Mouse (Mus musculus): ENCODE data around the gene Kcnh4.

GRCm38 (mm10) chr11:100761547-100762045 lies 1.9 kb upstream of the Kcnh4 start:
- TF ChIP-seq CTCF (IDR thresholded peaks at IDR 0.05; ENCODE audit: control insufficient read depth, insufficient read depth, insufficient read length) (peak; percentile 56), USF1 (IDR thresholded peaks at IDR 0.05; ENCODE audit: low read depth) (no peak), MYOG (IDR thresholded peaks at IDR 0.05; ENCODE audit: control insufficient read depth, extremely low read depth, insufficient read length) (no peak), FOSL1 (IDR thresholded peaks at IDR 0.05; ENCODE audit: insufficient read depth, low read length, poor library complexity, severe bottlenecking) (no peak), CEBPB (IDR thresholded peaks at IDR 0.05; ENCODE audit: low read depth) (no peak)

Measured in C2C12 (cell line).